Mouse (Mus musculus) spleen, postnatal 14 days (tissue): ENCODE results near the gene Unc45b.

Source experiments
- DNase-seq, 2 experiments: peaks; one replicate each; pipeline ENCODE4 v3.0.0; 2021 to 2022; ENCODE audit warnings: low spot score in 2 of 2

Unc45b gene

GRCm38 (mm10) chr11:82910250-82910649 lies at the start of gene Unc45b:
Gene Unc45b (plus strand): TSS chr11:82910550.
- no peak for DNase-seq

DNA sequence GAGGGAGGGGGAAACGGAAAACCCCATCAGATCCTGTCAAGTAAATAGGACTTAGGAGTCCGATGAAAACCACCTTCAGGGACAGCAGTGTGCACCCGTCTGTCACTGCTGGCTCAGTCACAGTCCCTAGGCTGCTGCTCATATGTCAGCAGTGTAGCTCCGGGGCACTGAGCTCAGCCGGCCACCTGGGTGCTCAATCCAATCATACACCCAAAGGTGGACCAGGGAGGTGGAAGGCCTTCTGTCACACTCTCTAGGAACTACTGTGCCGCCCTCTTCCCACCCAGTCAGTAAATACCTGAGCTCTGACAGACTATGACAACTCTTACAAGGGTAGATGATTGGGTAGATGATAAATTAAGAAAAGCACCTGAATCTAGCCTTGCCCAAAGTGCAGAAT lies 49.6 kb upstream of the Unc45b start:
- no peak for DNase-seq

DNA sequence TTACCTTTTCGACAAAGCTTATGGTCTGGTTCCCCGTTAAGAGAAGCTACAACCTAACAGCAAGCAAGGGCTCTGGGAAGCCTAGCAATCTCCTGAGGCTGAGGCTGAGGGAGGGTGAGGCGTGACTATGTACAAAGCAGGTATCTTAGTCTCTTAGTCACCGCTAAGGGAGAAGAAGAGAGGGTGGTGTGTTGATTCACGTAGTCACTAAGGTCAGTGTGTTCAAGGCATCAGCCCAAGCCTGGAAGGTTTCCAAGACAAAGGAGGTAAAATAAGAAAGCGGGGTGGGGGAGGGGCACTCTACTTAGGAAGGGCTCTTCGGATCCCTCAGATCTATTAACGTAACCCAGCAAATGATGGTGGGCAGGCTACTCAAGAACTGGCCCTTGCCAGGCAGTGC lies 48.8 kb upstream of the Unc45b start:
- no peak for DNase-seq

DNA sequence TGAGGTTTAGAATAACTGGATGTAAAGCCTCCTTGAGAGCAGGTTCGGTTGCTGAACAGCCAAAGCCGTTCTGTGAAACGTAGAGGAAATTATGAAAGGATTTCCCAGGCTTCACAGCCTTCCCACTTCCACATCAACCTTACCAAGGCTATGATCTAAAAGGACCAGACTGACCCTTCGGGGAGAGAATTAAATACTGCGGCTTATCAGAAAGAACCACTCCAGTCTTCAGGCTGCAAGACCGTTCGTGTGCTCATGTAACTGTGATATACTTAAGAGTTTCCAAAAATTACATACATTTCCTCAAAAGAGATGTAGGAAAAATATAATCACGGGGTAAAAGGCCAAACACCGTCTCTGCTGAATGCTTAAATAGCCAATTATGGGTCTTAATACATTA lies 47.7 kb upstream of the Unc45b start:
- no peak for DNase-seq

GRCm38 (mm10) chr11:82863059-82863458 lies 47.3 kb upstream of the Unc45b start:
- DNase-seq, result no peak

DNA sequence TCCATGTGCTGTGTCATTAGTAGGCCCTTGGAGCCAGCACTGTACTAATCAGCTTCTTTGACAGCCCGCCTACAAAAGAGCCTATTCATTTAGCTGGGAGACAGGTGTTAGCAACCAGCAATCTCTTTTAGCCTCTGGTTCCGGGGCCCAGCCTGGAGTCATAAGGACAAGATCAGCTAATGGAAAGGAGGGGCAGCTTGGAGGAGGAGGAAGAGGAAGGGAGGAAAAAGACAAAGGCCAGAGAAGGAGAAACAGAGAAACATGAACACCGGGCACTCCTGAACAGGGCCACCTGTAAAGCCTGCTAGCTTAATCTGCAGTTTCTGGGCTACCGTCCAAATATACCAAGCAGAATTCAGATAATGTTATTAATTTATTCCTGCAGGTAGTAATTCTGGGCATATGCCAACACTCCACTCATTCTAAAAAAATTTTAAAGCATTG lies 46.8 kb upstream of the Unc45b start:
- no peak for DNase-seq

DNA sequence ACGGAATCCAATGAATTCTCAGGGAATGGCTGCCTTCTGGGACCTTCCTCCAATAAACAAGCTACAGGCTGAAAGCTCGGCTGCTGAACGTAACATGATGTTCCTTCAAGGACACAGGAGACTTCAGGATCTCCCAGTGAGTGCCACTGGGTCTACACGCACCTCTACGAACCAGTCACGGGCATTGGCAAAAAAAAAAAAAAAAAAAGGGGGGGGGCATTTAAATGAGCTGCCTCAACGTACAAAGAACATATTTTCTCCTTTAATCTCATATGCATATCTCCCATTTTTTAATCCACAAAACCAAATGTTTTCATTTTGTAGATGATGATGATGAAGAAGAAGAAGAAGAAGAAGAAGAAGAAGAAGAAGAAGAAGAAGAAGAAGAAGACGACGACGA lies 44.4 kb upstream of the Unc45b start:
- no peak for DNase-seq

GRCm38 (mm10) chr11:82866850-82867564 lies 43.3 kb upstream of the Unc45b start:
- no peak for DNase-seq

- DNase-seq, result no peak
Measured at GRCm38 (mm10) chr11:82867956-82868355, 42.4 kb upstream of the Unc45b start.

- DNase-seq, result no peak
Measured at GRCm38 (mm10) chr11:82869506-82870172, 40.7 kb upstream of the Unc45b start.

- peak; percentile 30 to 53 for DNase-seq
Measured at GRCm38 (mm10) chr11:82870173-82871030, 39.9 kb upstream of the Unc45b start.

- DNase-seq, result peak; percentile 93 to 97
Measured at GRCm38 (mm10) chr11:82871031-82871446, 39.3 kb upstream of the Unc45b start, which contains the start of gene Rffl. Gene Rffl (minus strand): TSS chr11:82871210.

DNA sequence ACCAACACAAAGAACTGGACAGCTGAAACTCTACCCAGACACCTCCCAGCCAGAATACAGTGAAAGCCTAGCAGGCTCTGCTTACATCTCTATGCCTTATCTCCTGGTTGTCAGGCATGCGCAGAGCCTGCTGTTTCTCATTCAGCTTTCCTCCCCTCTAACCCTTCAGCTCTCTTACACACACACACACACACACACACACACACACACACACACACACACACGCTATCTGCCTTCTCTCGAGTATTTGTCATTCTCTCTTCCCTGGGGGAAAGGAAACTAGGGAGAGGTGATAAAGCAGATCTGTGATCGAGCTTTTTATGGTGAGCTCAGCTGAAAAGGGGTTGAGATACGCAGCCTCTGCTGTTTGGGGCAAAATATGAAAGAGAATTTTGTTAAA lies 35.4 kb upstream of the Unc45b start:
- DNase-seq, result no peak

- no peak for DNase-seq
Measured at GRCm38 (mm10) chr11:82875631-82876030, 34.7 kb upstream of the Unc45b start.

GRCm38 (mm10) chr11:82877726-82878344 lies 32.5 kb upstream of the Unc45b start:
- DNase-seq, result no peak

GRCm38 (mm10) chr11:82883180-82883579 lies 27.2 kb upstream of the Unc45b start:
- no peak for DNase-seq

GRCm38 (mm10) chr11:82886559-82886958 lies 23.8 kb upstream of the Unc45b start:
- DNase-seq, result no peak

DNA sequence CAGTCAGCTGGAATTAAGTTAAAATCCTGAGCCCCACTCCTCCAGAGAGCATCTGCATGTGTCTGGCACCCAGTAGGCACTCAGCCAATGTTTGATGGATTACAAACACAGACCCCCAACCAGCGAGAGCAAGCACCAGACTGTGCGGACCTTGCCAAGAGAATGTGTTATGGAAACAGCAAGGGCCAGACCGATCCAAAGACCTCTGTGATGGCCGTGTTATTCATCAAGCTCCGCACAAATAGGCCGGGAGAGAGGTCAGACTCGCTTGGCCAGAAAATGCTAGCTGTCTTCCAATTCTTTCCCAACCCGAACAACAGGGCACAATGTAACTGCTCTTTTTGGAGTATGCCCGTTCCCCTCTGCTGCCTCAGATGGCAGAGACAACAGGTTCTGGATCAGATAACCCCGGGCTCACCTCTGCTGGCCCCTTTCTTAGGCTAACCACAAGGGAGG lies 21.8 kb upstream of the Unc45b start:
- DNase-seq, result no peak

- no peak for DNase-seq
Measured at GRCm38 (mm10) chr11:82889524-82890341, 20.6 kb upstream of the Unc45b start.

DNA sequence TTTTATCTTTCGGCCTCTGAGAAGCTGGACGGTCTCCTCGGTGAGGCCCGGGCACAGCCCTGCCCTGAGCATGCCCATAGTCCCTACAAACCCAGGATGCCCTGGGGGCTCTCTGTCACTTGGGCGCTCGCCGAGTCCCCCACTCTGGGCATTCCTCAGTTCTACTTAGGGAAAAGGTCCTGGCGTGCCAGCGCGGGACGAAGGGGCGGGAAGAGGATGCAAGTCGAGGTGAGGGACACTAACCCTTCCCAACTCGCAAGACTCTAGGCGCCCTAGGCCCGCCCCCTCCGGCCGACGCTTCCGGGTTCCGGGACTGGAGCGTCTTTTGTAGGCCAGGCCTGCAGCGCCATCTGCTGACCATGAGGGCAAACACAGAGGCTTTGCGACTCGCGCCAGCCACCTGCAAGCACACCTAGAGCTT lies 20.0 kb upstream of the Unc45b start, which contains the start of gene Rad51d:
Rad51d (minus strand) TSS at position 273 of the 421 bp plus-strand sequence.
- DNase-seq, result peak; percentile 91 to 94

GRCm38 (mm10) chr11:82891936-82892335 lies 18.4 kb upstream of the Unc45b start, which contains the start of gene Fndc8:
Gene Fndc8 (plus strand): TSS chr11:82892124.
- DNase-seq, result no peak
